Mouse (Mus musculus) midbrain, embryonic 16.5 days (tissue): ENCODE measurements around the gene P2ry14. TPM values are rescaled to one million over a fixed set of nuclear protein-coding genes. Genes with fewer than 3 reads are reported as not detected.

ENCODE experiments used
- ATAC-seq: fragments of 200-750 bp; cut with Nextera tagmentation; 2 replicates; pipeline ENCODE4 v1.8.0; 2017; ENCODE audit warnings: moderate TSS enrichment
- H3K27ac ChIP-seq: fragments of 300-500 bp; sonication (generic); 2 replicates; pipeline ENCODE4 v1.5.1; 2014; ENCODE audit warnings: mild to moderate bottlenecking, low read length, mixed read lengths
- H3K27me3 ChIP-seq: fragments of 300-500 bp; sonication (generic); 2 replicates; pipeline ENCODE4 v1.6.1; 2014; ENCODE audit warnings: low read depth, low read length, mixed read lengths; ENCODE audit not compliant: control insufficient read depth, insufficient read depth
- H3K36me3 ChIP-seq: fragments of 300-500 bp; sonication (generic); 2 replicates; pipeline ENCODE4 v1.6.1; 2014; ENCODE audit warnings: mild to moderate bottlenecking, low read length, moderate library complexity, mixed read lengths; ENCODE audit not compliant: control insufficient read depth, insufficient read depth
- H3K4me1 ChIP-seq: fragments of 300-500 bp; sonication (generic); 2 replicates; pipeline ENCODE4 v1.6.1; 2014; ENCODE audit warnings: mild to moderate bottlenecking, low read length, mixed read lengths; ENCODE audit not compliant: control insufficient read depth, insufficient read depth
- H3K4me2 ChIP-seq: fragments of 300-500 bp; sonication (generic); 2 replicates; pipeline ENCODE4 v1.6.1; 2014; ENCODE audit warnings: mild to moderate bottlenecking, low read length, mixed read lengths
- H3K4me3 ChIP-seq: fragments of 300-500 bp; sonication (generic); 2 replicates; pipeline ENCODE4 v1.5.1; 2014; ENCODE audit warnings: low read depth, mild to moderate bottlenecking, low read length, moderate library complexity, mixed read lengths
- H3K9ac ChIP-seq: fragments of 300-500 bp; sonication (generic); 2 replicates; pipeline ENCODE4 v1.6.1; 2014; ENCODE audit warnings: low read depth, low read length, mixed read lengths
- H3K9me3 ChIP-seq: fragments of 300-500 bp; sonication (generic); replicated peaks from 2 replicates; pipeline ENCODE4 v1.6.1; 2014; ENCODE audit warnings: mild to moderate bottlenecking, low read length, mixed read lengths; ENCODE audit not compliant: control insufficient read depth, poor library complexity, severe bottlenecking
- WGBS: fragments of 180-500 bp; shearing (Covaris S2); extraction: QIAGEN DNeasy Blood & Tissue Kit; methylation state at CpG from one replicate; pipeline ENCODE4 v1.1.7; 2014; 5-methylcytosine and 5-hydroxymethylcytosine counted together
- polyA plus RNA-seq: library from polyadenylated mRNA; unstranded; fragments of >200 nt; fragmentation: Nextera tagmentation; extraction: Ambion mirVana; gene quantifications from 2 replicates; pipeline ENCODE4 v1.2.1, GENCODE M21; 2015

The P2ry14 gene
- 4.0 and 4.7 TPM in 2 replicates for polyA plus RNA-seq

DNA sequence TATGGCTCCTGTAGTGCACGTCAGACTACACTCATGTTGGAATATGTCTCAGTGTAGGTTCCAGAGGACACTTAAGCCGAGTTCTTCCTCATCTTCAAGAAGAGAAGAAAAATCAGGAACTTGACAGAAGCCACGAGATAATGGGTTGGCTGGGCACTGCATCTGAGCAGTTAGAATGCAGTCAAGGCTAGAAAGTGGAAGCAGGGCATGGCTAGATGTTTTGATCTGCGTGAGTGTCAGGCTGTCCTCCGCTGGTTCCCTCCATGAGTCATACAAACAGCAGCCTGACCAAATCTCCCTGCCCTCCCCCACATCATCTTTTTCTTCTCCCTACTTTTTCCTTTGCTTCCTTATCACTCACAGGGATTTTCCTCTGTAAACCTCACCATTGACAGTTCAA lies at the start of gene P2ry14:
P2ry14 (minus strand) TSS at position 195 of the 400 bp plus-strand sequence.
- Histone ChIP-seq H3K27ac (no peak within 1 kb of the TSS), H3K4me1 (no peaks in the 10 kb centered on the region), H3K4me3 (no peak within 1 kb of the TSS), H3K4me2 (no peak within 1 kb of the TSS), H3K36me3 (no peaks in the 10 kb centered on the region), H3K9ac (no peak within 1 kb of the TSS), H3K27me3 (no peaks in the 10 kb centered on the region), H3K9me3 (no peaks in the 10 kb centered on the region)
- no peak for ATAC-seq
- 81% methylated on average over 5 of the region's 5 CpGs for WGBS

DNA sequence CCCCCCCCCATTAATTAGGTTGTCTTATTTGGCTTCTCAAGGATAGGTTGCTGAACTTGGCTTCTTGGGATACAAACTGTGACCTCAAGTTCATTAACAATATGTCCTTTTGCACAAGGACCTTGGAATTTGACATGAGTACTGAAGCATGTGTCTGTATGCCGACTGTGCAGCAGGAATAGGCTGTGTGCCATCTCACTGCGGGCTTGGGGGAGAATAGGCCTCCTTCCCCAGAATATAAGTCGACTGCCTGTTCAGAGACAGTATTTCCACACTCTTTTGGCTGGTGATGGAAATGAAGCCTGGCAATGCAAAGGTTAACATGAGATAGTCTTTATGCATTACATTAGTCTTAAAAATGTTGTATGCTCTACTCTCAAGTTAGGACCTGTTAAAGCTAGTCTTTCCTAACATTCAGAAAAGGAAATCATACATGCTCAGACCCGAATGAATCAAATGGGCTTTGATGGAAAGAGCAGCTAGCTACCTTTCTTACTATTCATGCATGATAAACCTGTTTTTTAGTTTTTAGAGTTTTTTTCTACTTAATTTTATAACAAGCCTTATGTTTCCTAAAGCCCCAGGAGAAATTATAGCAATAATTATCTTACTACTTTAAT lies 44.0 kb upstream of the P2ry14 start:
- no peak overlapping the region for H3K9ac ChIP-seq
- no peaks in the 10 kb centered on the region for H3K27me3 ChIP-seq
- H3K9me3 ChIP-seq = no peaks in the 10 kb centered on the region
- H3K36me3 ChIP-seq = no peaks in the 10 kb centered on the region
- H3K4me1 ChIP-seq = no peaks in the 10 kb centered on the region
- WGBS = 83% methylated on average over 4 of the region's 4 CpGs
- no peak overlapping the region for H3K4me2 ChIP-seq
- no peak overlapping the region for H3K4me3 ChIP-seq
- ATAC-seq = no peak
- H3K27ac ChIP-seq = no peak overlapping the region

DNA sequence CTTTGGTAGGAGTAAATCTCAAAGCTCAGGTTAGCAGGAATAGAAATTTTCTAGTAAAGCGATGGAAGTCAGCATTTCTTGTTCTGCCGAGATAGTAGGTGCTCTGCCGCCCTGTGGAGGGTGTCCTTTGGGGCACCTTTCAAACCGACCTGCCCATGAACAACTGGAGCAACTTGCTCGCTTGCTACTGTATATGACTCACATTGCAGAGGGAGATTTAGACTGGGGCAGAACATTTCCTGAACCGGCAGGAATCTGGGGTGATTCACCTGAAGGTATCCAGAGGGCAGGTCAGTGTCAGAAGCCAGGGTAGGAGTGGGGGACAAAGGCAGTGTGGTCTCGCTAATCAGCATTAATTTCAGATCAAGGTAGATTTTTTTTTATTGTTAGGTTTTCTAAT lies 41.5 kb upstream of the P2ry14 start, which contains the start of gene Gpr87:
Gpr87 (minus strand) TSS at position 167 of the 400 bp plus-strand sequence.
- no peaks in the 10 kb centered on the region for H3K36me3 ChIP-seq

DNA sequence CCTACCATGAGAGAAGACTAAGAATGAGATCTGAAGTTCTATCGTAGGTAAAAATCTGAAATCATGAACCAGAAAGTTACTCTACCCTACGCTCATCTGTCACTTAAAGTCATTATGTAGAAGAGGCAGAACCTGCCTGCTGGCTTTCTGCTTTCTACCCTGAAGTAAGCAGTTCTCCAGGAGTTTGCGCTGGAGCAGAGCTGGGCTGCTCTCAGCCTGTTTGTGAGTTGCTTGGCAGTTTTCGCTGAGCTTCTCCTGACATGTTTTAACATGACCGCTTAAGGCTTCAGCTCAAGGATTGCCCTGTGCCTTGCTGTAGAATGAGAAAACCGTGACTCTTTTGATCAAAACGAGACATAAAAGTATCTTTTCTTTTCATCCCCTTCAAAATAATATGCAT lies 40.7 kb upstream of the P2ry14 start:
- Histone ChIP-seq H3K36me3 (no peaks in the 10 kb centered on the region), H3K4me2 (no peak overlapping the region), H3K9ac (no peak overlapping the region), H3K4me3 (no peak overlapping the region), H3K9me3 (no peaks in the 10 kb centered on the region), H3K4me1 (no peaks in the 10 kb centered on the region), H3K27ac (no peak overlapping the region), H3K27me3 (no peaks in the 10 kb centered on the region)
- no peak for ATAC-seq
- WGBS = 93% methylated on average over 7 of the region's 7 CpGs

More for the DNA sequence above, 41.5 kb upstream of the P2ry14 start, which contains the start of gene Gpr87:
- Histone ChIP-seq H3K9ac (no peak within 1 kb of the TSS), H3K4me1 (no peaks in the 10 kb centered on the region), H3K27ac (no peak within 1 kb of the TSS), H3K27me3 (no peaks in the 10 kb centered on the region), H3K4me3 (no peak within 1 kb of the TSS), H3K9me3 (no peaks in the 10 kb centered on the region), H3K4me2 (no peak within 1 kb of the TSS)
- no peak for ATAC-seq
- WGBS = 90% methylated on average over 7 of the region's 7 CpGs

DNA sequence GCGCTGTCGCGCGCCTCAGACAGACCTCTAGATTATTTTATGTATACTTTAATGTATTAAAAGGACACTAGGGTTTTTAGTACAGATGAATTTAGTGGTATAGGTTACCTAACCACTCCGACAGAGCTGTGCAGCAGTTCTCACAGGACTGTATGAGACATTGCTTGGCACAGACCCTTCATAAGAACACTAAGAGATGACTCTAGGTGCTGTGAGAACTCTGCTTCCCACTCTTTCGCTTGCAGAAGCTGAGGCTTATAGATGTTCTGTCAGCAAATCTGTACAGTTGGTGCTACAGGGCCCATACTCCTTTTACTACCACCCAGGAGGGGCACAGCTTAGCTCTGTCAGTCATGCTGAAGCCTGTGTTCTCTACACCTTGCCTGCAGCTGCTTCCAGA lies 38.3 kb upstream of the P2ry14 start:
- H3K4me3 ChIP-seq = no peak overlapping the region
- H3K9me3 ChIP-seq = no peaks in the 10 kb centered on the region
- H3K27me3 ChIP-seq = no peaks in the 10 kb centered on the region
- H3K9ac ChIP-seq = no peak overlapping the region
- ATAC-seq = no peak
- H3K27ac ChIP-seq = no peak overlapping the region
- WGBS = 96% methylated on average over 6 of the region's 6 CpGs
- no peak overlapping the region for H3K4me2 ChIP-seq
- no peaks in the 10 kb centered on the region for H3K36me3 ChIP-seq
- H3K4me1 ChIP-seq = no peaks in the 10 kb centered on the region

DNA sequence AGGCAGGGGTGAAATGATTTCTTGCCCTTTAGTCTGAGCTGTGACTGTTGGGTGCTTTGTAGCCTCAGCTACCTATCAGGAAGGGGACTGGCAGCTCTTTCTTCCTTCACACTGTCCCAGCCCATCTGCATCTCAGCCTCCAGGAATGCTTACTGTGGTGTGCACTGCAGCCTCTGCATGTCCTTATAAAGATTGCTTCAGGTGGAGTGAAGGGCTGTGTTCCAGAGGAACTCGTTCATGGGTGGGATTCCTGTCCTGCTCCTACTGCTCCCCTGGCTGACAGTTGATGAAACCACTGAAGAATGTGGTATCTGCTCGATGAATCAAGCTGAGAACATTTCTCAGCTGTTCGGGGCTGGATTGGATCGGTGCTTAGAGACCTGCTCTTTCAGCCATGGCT lies 33.9 kb upstream of the P2ry14 start:
- H3K4me2 ChIP-seq = no peak overlapping the region
- ATAC-seq = no peak
- no peaks in the 10 kb centered on the region for H3K9me3 ChIP-seq
- WGBS = 91% methylated on average over 4 of the region's 4 CpGs
- no peak overlapping the region for H3K4me3 ChIP-seq
- no peak overlapping the region for H3K9ac ChIP-seq
- no peaks in the 10 kb centered on the region for H3K27me3 ChIP-seq
- no peaks in the 10 kb centered on the region for H3K36me3 ChIP-seq
- no peaks in the 10 kb centered on the region for H3K4me1 ChIP-seq
- H3K27ac ChIP-seq = no peak overlapping the region

DNA sequence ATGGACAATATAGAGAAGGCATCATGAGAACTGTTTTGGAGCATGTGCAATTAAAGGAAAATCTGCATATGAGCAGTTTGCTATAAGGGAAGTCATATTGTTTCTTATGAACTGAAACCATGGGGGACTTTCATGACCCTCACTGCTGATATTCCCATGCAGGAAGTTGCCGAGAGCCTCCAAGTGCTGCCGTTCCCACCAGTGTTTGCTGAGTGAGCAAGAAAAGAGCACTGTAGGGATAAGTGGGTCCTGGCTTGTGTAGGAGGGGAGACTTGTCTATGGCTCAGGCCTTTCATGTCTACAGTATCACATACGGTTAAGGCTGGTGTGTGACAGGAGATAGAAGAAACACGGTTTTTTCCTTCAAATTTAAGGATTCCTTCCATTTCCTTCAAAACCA lies 32.2 kb upstream of the P2ry14 start:
- no peak for ATAC-seq
- Histone ChIP-seq H3K27me3 (no peaks in the 10 kb centered on the region), H3K27ac (no peak overlapping the region), H3K4me1 (no peaks in the 10 kb centered on the region), H3K4me2 (no peak overlapping the region), H3K9me3 (no peaks in the 10 kb centered on the region), H3K36me3 (no peaks in the 10 kb centered on the region), H3K4me3 (no peak overlapping the region), H3K9ac (no peak overlapping the region)
- 94% methylated on average over 4 of the region's 4 CpGs for WGBS

DNA sequence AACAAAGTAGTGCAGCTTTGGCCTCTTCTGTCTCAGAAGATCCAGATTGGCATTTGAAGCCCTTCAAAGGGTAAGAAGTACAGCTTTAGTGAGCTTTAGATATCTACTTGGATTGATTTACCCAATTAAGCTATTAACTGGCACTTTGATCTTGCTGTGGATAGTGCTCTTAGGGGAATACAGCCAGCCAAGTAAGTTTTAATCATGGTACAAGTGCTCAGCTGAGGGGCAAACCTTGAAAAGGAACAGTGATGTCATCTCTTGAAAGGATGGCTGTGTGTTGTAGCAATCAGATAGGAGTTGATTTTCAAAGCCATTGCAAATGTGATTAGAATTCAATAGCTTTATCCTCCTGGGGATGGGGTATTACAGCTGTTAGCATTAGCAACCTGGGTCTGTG lies 28.7 kb upstream of the P2ry14 start:
- peak; percentile 57; the same call in 1 of the 2 replicates for ATAC-seq
- Histone ChIP-seq H3K4me3 (no peak overlapping the region), H3K9me3 (no peaks in the 10 kb centered on the region), H3K27me3 (no peaks in the 10 kb centered on the region), H3K27ac (no peak overlapping the region), H3K4me2 (no peak overlapping the region), H3K4me1 (no peaks in the 10 kb centered on the region), H3K36me3 (no peaks in the 10 kb centered on the region), H3K9ac (no peak overlapping the region)

DNA sequence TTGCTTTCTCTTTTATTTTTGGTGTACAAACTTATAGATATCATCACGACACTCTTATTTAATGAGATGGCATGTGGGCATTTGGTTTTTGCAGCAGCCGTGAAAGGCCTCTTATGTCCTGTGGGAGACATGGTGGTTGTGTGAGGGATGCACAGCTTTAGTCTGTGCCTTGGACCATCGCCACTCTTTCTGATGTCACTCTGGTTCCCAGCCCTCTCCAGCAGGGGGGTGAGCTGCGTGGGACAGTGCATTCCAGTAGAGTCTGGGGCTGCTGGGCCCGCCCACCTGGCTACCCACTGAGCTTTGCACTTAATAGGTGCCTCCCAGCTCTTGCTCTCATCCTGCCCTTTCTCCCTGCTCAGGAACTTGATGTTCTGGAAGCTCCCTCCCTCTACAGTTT lies 27.7 kb upstream of the P2ry14 start:
- Histone ChIP-seq H3K4me1 (no peaks in the 10 kb centered on the region), H3K27me3 (no peaks in the 10 kb centered on the region), H3K9ac (no peak overlapping the region), H3K4me3 (no peak overlapping the region), H3K9me3 (no peaks in the 10 kb centered on the region), H3K27ac (no peak overlapping the region), H3K4me2 (no peak overlapping the region), H3K36me3 (no peaks in the 10 kb centered on the region)
- 76% methylated on average over 5 of the region's 5 CpGs for WGBS
- no peak for ATAC-seq
